Mouse (Mus musculus): ENCODE results near the gene Rasgef1c.

The Rasgef1c gene

GRCm38 (mm10) chr11:49923539-49923938, 21.9 kb downstream of the Rasgef1c start:
- no peak for DNase-seq (ENCODE audit: extremely low read depth, low read depth, low spot score)

- no peak for DNase-seq (ENCODE audit: extremely low read depth, low read depth, low spot score)
Observed at GRCm38 (mm10) chr11:49926183-49926582, 24.5 kb downstream of the Rasgef1c start.

- DNase-seq (ENCODE audit: extremely low read depth, low read depth, low spot score): no peak
Observed at GRCm38 (mm10) chr11:49927169-49927568, 25.5 kb downstream of the Rasgef1c start.

- DNase-seq (ENCODE audit: extremely low read depth, low read depth, low spot score): no peak
Observed at GRCm38 (mm10) chr11:49927670-49928069, 26.0 kb downstream of the Rasgef1c start.

- DNase-seq (ENCODE audit: extremely low read depth, low read depth, low spot score): no peak
Observed at GRCm38 (mm10) chr11:49931037-49931625, 29.5 kb downstream of the Rasgef1c start.

- DNase-seq (ENCODE audit: extremely low read depth, low read depth, low spot score): no peak
Observed at GRCm38 (mm10) chr11:49931853-49932252, 30.2 kb downstream of the Rasgef1c start.

- DNase-seq (ENCODE audit: extremely low read depth, low read depth, low spot score): no peak
Observed at GRCm38 (mm10) chr11:49933811-49934210, 32.2 kb downstream of the Rasgef1c start.

GRCm38 (mm10) chr11:49934322-49934721, 32.7 kb downstream of the Rasgef1c start:
- no peak for DNase-seq (ENCODE audit: extremely low read depth, low read depth, low spot score)

GRCm38 (mm10) chr11:49936458-49936857, 34.8 kb downstream of the Rasgef1c start:
- no peak for DNase-seq (ENCODE audit: extremely low read depth, low read depth, low spot score)

GRCm38 (mm10) chr11:49937779-49938178, 36.1 kb downstream of the Rasgef1c start:
- no peak for DNase-seq (ENCODE audit: extremely low read depth, low read depth, low spot score)

GRCm38 (mm10) chr11:49938258-49939164, 36.9 kb downstream of the Rasgef1c start:
- DNase-seq (ENCODE audit: extremely low read depth, low read depth, low spot score): no peak

- DNase-seq (ENCODE audit: extremely low read depth, low read depth, low spot score): no peak
Observed at GRCm38 (mm10) chr11:49942841-49943240, 41.2 kb downstream of the Rasgef1c start.

- DNase-seq (ENCODE audit: extremely low read depth, low read depth, low spot score): no peak
Observed at GRCm38 (mm10) chr11:49943901-49944300, 42.3 kb downstream of the Rasgef1c start.

GRCm38 (mm10) chr11:49945726-49946125, 44.1 kb downstream of the Rasgef1c start:
- DNase-seq (ENCODE audit: extremely low read depth, low read depth, low spot score): no peak

- DNase-seq (ENCODE audit: extremely low read depth, low read depth, low spot score): no peak
Observed at GRCm38 (mm10) chr11:49949839-49950238, 48.2 kb downstream of the Rasgef1c start.

GRCm38 (mm10) chr11:49953616-49954015, 52.0 kb downstream of the Rasgef1c start:
- no peak for DNase-seq (ENCODE audit: extremely low read depth, low read depth, low spot score)

- DNase-seq (ENCODE audit: extremely low read depth, low read depth, low spot score): no peak
Observed at GRCm38 (mm10) chr11:49955577-49956261, 54.1 kb downstream of the Rasgef1c start.

- DNase-seq (ENCODE audit: extremely low read depth, low read depth, low spot score): no peak
Observed at GRCm38 (mm10) chr11:49958017-49958416, 56.4 kb downstream of the Rasgef1c start.

- no peak for DNase-seq (ENCODE audit: extremely low read depth, low read depth, low spot score)
Observed at GRCm38 (mm10) chr11:49961098-49961740, 59.6 kb downstream of the Rasgef1c start.

GRCm38 (mm10) chr11:49965320-49965719, 63.7 kb downstream of the Rasgef1c start:
- no peak for DNase-seq (ENCODE audit: extremely low read depth, low read depth, low spot score)

GRCm38 (mm10) chr11:49969692-49970091, 68.1 kb downstream of the Rasgef1c start:
- DNase-seq (ENCODE audit: extremely low read depth, low read depth, low spot score): no peak

All from fat pad, adult 2 months (tissue).